Mouse (Mus musculus): ENCODE measurements at regions not wholly inside any gene's neighbourhood (a gene's known extent, or its start where the extent isn't known, plus 50 kb on each side); places are given as distances from the start of the nearest gene placed in this dataset.

- TF ChIP-seq POLR2A (IDR thresholded peaks at IDR 0.05; ENCODE audit: borderline replicate concordance, low read depth, low read length) (no peak), CTCF (IDR thresholded peaks at IDR 0.05; ENCODE audit: low read depth, low read length) (no peak)
- H3K4me1 ChIP-seq (ENCODE audit: control insufficient read depth, insufficient read depth, low read length) = no peaks in the 10 kb centered on the region
- H3K27ac ChIP-seq (ENCODE audit: insufficient read depth, low read depth, low read length) = no peak overlapping the region
- H3K4me3 ChIP-seq (ENCODE audit: insufficient read depth, low read length) = no peak overlapping the region
Measured at GRCm38 (mm10) chr13:101203463-101203862, 370.2 kb upstream of the Slc30a5 start.

- H3K4me3 ChIP-seq (ENCODE audit: insufficient read depth, low read length) = no peak overlapping the region
- H3K27ac ChIP-seq (ENCODE audit: insufficient read depth, low read depth, low read length) = no peak overlapping the region
- no peak for TF ChIP-seq POLR2A (IDR thresholded peaks at IDR 0.05; ENCODE audit: borderline replicate concordance, low read depth, low read length)
- no peaks in the 10 kb centered on the region for H3K4me1 ChIP-seq (ENCODE audit: control insufficient read depth, insufficient read depth, low read length)
Measured at GRCm38 (mm10) chr13:101202565-101203313, 369.5 kb upstream of the Slc30a5 start.

- no peak for TF ChIP-seq POLR2A (IDR thresholded peaks at IDR 0.05; ENCODE audit: borderline replicate concordance, low read depth, low read length)
- Histone ChIP-seq H3K4me3 (ENCODE audit: insufficient read depth, low read length) (no peak overlapping the region), H3K4me1 (ENCODE audit: control insufficient read depth, insufficient read depth, low read length) (no peaks in the 10 kb centered on the region)
Measured at GRCm38 (mm10) chr13:101190249-101190830, 357.1 kb upstream of the Slc30a5 start.

GRCm38 (mm10) chr13:101182387-101182786, 349.2 kb upstream of the Slc30a5 start:
- no peak overlapping the region for H3K4me3 ChIP-seq (ENCODE audit: insufficient read depth, low read length)
- no peak overlapping the region for H3K27ac ChIP-seq (ENCODE audit: insufficient read depth, low read depth, low read length)
- no peaks in the 10 kb centered on the region for H3K4me1 ChIP-seq (ENCODE audit: control insufficient read depth, insufficient read depth, low read length)
- no peak for TF ChIP-seq POLR2A (IDR thresholded peaks at IDR 0.05; ENCODE audit: borderline replicate concordance, low read depth, low read length)
- TF ChIP-seq CTCF (IDR thresholded peaks at IDR 0.05; ENCODE audit: low read depth, low read length) = no peak

More at GRCm38 (mm10) chr13:101190249-101190830, 357.1 kb upstream of the Slc30a5 start:
- no peak overlapping the region for H3K27ac ChIP-seq (ENCODE audit: insufficient read depth, low read depth, low read length)

- no peak overlapping the region for H3K27ac ChIP-seq (ENCODE audit: insufficient read depth, low read depth, low read length)
- H3K4me3 ChIP-seq (ENCODE audit: insufficient read depth, low read length) = no peak overlapping the region
- H3K4me1 ChIP-seq (ENCODE audit: control insufficient read depth, insufficient read depth, low read length) = no peaks in the 10 kb centered on the region
- TF ChIP-seq POLR2A (IDR thresholded peaks at IDR 0.05; ENCODE audit: borderline replicate concordance, low read depth, low read length) (no peak), CTCF (IDR thresholded peaks at IDR 0.05; ENCODE audit: low read depth, low read length) (no peak)
Measured at GRCm38 (mm10) chr13:101175017-101175689, 341.9 kb upstream of the Slc30a5 start.

GRCm38 (mm10) chr13:101161768-101162167, 328.5 kb upstream of the Slc30a5 start:
- no peak overlapping the region for H3K4me3 ChIP-seq (ENCODE audit: insufficient read depth, low read length)
- TF ChIP-seq POLR2A (IDR thresholded peaks at IDR 0.05; ENCODE audit: borderline replicate concordance, low read depth, low read length) (no peak), CTCF (IDR thresholded peaks at IDR 0.05; ENCODE audit: low read depth, low read length) (no peak)
- H3K27ac ChIP-seq (ENCODE audit: insufficient read depth, low read depth, low read length) = no peak overlapping the region
- no peaks in the 10 kb centered on the region for H3K4me1 ChIP-seq (ENCODE audit: control insufficient read depth, insufficient read depth, low read length)

- Histone ChIP-seq H3K4me1 (ENCODE audit: control insufficient read depth, insufficient read depth, low read length) (no peaks in the 10 kb centered on the region), H3K27ac (ENCODE audit: insufficient read depth, low read depth, low read length) (no peak overlapping the region), H3K4me3 (ENCODE audit: insufficient read depth, low read length) (no peak overlapping the region)
- no peak for TF ChIP-seq CTCF (IDR thresholded peaks at IDR 0.05; ENCODE audit: low read depth, low read length)
- no peak for TF ChIP-seq POLR2A (IDR thresholded peaks at IDR 0.05; ENCODE audit: borderline replicate concordance, low read depth, low read length)
Measured at GRCm38 (mm10) chr13:101159878-101160277, 326.7 kb upstream of the Slc30a5 start.

- Histone ChIP-seq H3K4me3 (ENCODE audit: insufficient read depth, low read length) (no peak overlapping the region), H3K27ac (ENCODE audit: insufficient read depth, low read depth, low read length) (no peak overlapping the region), H3K4me1 (ENCODE audit: control insufficient read depth, insufficient read depth, low read length) (no peaks in the 10 kb centered on the region)
- no peak for TF ChIP-seq POLR2A (IDR thresholded peaks at IDR 0.05; ENCODE audit: borderline replicate concordance, low read depth, low read length)
- no peak for TF ChIP-seq CTCF (IDR thresholded peaks at IDR 0.05; ENCODE audit: low read depth, low read length)
Measured at GRCm38 (mm10) chr13:101153760-101154159, 320.5 kb upstream of the Slc30a5 start.

GRCm38 (mm10) chr13:101142761-101143160, 309.5 kb upstream of the Slc30a5 start:
- Histone ChIP-seq H3K27ac (ENCODE audit: insufficient read depth, low read depth, low read length) (no peak overlapping the region), H3K4me1 (ENCODE audit: control insufficient read depth, insufficient read depth, low read length) (no peaks in the 10 kb centered on the region), H3K4me3 (ENCODE audit: insufficient read depth, low read length) (no peak overlapping the region)
- TF ChIP-seq CTCF (IDR thresholded peaks at IDR 0.05; ENCODE audit: low read depth, low read length) (no peak), POLR2A (IDR thresholded peaks at IDR 0.05; ENCODE audit: borderline replicate concordance, low read depth, low read length) (no peak)

GRCm38 (mm10) chr13:101142104-101142735, 309.0 kb upstream of the Slc30a5 start:
- Histone ChIP-seq H3K27ac (ENCODE audit: insufficient read depth, low read depth, low read length) (no peak overlapping the region), H3K4me1 (ENCODE audit: control insufficient read depth, insufficient read depth, low read length) (no peaks in the 10 kb centered on the region), H3K4me3 (ENCODE audit: insufficient read depth, low read length) (no peak overlapping the region)
- TF ChIP-seq POLR2A (IDR thresholded peaks at IDR 0.05; ENCODE audit: borderline replicate concordance, low read depth, low read length) (no peak), CTCF (IDR thresholded peaks at IDR 0.05; ENCODE audit: low read depth, low read length) (no peak)

All from bone marrow macrophage, adult 2 months (primary cell).